Mouse (Mus musculus) brain, embryonic 14.5 days (tissue): ENCODE measurements around the gene Shb.

ENCODE experiments used
- CTCF ChIP-seq: fragments of 200-500 bp; IDR thresholded peaks from 2 replicates; pipeline ENCODE4 v1.5.1; 2012; ENCODE audit warnings: inconsistent platforms, mild to moderate bottlenecking, moderate library complexity, borderline replicate concordance; ENCODE audit not compliant: insufficient read depth, insufficient read length; ENCODE audit errors: extremely low read depth
- POLR2A ChIP-seq: fragments of 200-500 bp; IDR thresholded peaks from 2 replicates; pipeline ENCODE4 v1.6.1; 2012; ENCODE audit warnings: mild to moderate bottlenecking, inconsistent platforms, borderline replicate concordance; ENCODE audit not compliant: poor library complexity, insufficient read depth, insufficient read length, severe bottlenecking; ENCODE audit errors: extremely low read depth

DNA sequence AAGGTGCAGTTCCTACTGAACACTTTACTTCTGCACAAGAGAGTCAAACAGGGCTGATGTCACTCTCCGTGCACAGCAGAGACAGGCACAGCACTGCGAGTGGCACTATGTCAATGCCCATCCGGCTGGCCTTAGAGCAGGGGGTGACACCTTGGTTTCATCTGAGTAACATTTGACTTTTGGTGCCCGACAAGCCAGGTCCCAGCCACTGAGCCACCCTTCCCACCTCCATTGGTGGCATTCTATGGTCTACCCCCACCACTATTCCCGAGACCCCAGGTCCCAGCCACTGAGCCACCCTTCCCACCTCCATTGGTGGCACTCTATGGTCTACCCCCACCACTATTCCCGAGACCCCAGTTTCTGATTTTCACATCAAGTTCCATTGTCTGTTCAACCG is 128.2 kb downstream of the Shb start:
- no peak for TF ChIP-seq CTCF
- no peak for TF ChIP-seq POLR2A
